Mouse (Mus musculus) testis, postnatal 14 days (tissue): ENCODE data around the gene Ube2c.
"Not testable (repeated sequence)": the region's sequence is repeated elsewhere in the genome, so short reads cannot be mapped to it uniquely, and the experiment has no call there.

Experiments used
- DNase-seq: peaks from one replicate; pipeline ENCODE4 v3.0.0; 2021; ENCODE audit warnings: low spot score

Ube2c gene

GRCm38 (mm10) chr2:164788411-164788810 is 18.7 kb downstream of the Ube2c start:
- DNase-seq: no peak

- DNase-seq: no peak
Observed at GRCm38 (mm10) chr2:164790451-164790850, 20.8 kb downstream of the Ube2c start.

GRCm38 (mm10) chr2:164791841-164792261 is 22.2 kb downstream of the Ube2c start:
- no peak for DNase-seq

GRCm38 (mm10) chr2:164792400-164793190 is 22.9 kb downstream of the Ube2c start:
- no peak for DNase-seq

GRCm38 (mm10) chr2:164793236-164793635 is 23.5 kb downstream of the Ube2c start:
- peak; percentile 60 for DNase-seq

GRCm38 (mm10) chr2:164793772-164794171 is 24.1 kb downstream of the Ube2c start:
- no peak for DNase-seq

- DNase-seq: peak; percentile 79
Observed at GRCm38 (mm10) chr2:164794293-164794692, 24.6 kb downstream of the Ube2c start.

- DNase-seq: no peak
Observed at GRCm38 (mm10) chr2:164795868-164796267, 26.2 kb downstream of the Ube2c start.

GRCm38 (mm10) chr2:164798554-164798953 is 28.9 kb downstream of the Ube2c start:
- DNase-seq: not testable (repeated sequence)

- DNase-seq: no peak
Observed at GRCm38 (mm10) chr2:164800252-164801004, 30.7 kb downstream of the Ube2c start.

- DNase-seq: no peak
Observed at GRCm38 (mm10) chr2:164803201-164803920, 33.7 kb downstream of the Ube2c start.

- DNase-seq: no peak
Observed at GRCm38 (mm10) chr2:164803921-164804313, 34.2 kb downstream of the Ube2c start.

GRCm38 (mm10) chr2:164804533-164805331 is 35.0 kb downstream of the Ube2c start, which contains the start of the genes Acot8 and Zswim3:
Gene Acot8 (minus strand): TSS chr2:164804882.
Gene Zswim3 (plus strand): TSS chr2:164805098.
- DNase-seq: peak; percentile 98

GRCm38 (mm10) chr2:164805332-164805718 is 35.6 kb downstream of the Ube2c start:
- DNase-seq: no peak

GRCm38 (mm10) chr2:164806614-164807013 is 36.9 kb downstream of the Ube2c start:
- no peak for DNase-seq

- DNase-seq: no peak
Observed at GRCm38 (mm10) chr2:164813557-164813956, 43.9 kb downstream of the Ube2c start.

- no peak for DNase-seq
Observed at GRCm38 (mm10) chr2:164815348-164815747, 45.6 kb downstream of the Ube2c start.

- DNase-seq: no peak
Observed at GRCm38 (mm10) chr2:164815821-164816220, 46.1 kb downstream of the Ube2c start.

- DNase-seq: no peak
Observed at GRCm38 (mm10) chr2:164817206-164817605, 47.5 kb downstream of the Ube2c start.

GRCm38 (mm10) chr2:164817703-164818102 is 48.0 kb downstream of the Ube2c start:
- no peak for DNase-seq

GRCm38 (mm10) chr2:164821060-164821459 is 51.4 kb downstream of the Ube2c start:
- DNase-seq: no peak
